Mouse (Mus musculus) ovary, postnatal 14 days (tissue): Measurements from ENCODE around the gene Gm45213.

Experiments used
- DNase-seq: peaks from one replicate; pipeline ENCODE4 v3.0.0; 2022; ENCODE audit warnings: low spot score

The Gm45213 gene

GRCm38 (mm10) chr7:66043552-66044459 is at the start of gene Gm45213:
Gene Gm45213, plus strand, starts transcription at chr7:66043602.
- DNase-seq, result no peak

- DNase-seq, result no peak
Observed at GRCm38 (mm10) chr7:66001035-66001754, 42.2 kb upstream of the Gm45213 start.

GRCm38 (mm10) chr7:66001797-66002196 is 41.6 kb upstream of the Gm45213 start:
- no peak for DNase-seq

- DNase-seq, result no peak
Observed at GRCm38 (mm10) chr7:66003447-66003846, 40.0 kb upstream of the Gm45213 start.

DNA sequence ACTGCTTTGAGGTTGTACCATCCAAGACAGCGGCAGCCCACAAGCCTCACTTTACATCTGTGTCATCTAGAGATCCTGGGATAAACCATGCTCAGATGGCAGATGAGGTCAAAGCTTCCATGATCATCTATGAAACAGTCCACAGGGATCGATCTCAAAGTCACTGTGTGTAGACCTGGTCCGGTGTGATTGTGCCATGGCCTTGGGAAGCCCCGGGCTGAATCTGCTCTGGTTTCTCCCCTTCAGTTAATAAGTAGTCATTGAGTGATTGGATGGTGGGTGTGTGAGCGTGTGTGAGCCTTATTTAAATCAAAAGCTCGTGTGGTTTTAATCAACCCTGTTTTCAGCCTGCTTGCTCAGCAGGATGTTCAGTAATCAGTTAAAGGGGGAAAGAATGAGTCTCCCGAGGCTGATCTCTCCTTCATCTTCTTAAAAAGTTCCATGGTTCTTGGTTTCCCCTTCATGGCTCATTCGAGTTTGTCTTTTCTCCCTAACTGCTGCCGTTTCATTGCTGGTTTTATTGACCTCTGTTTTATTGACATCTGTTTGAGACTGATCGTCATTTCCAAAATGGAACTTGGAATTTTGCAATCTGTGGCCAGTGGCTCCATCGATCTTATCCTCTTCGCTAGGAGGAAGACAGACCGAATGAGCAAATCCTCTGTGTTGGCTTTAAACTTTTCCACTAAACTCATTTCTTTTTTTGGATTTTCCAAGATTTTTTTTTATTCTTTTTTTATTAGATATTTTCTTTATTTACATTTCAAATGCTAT is 39.4 kb upstream of the Gm45213 start:
- DNase-seq, result no peak

DNA sequence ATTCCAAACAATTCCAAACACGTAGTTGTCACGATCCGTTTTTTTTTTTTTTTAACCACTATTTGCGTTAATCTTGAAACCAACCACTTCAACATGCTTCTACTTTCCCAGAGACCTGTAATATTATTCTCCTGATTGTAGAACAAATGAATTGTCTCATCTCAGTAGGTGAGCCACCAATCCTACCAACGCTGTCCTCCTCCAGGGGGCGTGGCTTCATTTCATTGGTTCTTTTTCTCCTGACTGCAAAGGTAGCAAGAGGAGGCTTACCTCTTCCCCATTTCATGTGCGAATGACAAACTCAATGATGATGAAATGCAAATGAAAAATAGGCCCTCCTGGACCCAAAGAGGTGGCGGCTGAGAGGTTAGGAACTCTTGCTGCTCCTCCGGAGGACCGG is 38.3 kb upstream of the Gm45213 start:
- DNase-seq, result no peak

GRCm38 (mm10) chr7:66008161-66008891 is 35.1 kb upstream of the Gm45213 start:
- DNase-seq, result no peak

DNA sequence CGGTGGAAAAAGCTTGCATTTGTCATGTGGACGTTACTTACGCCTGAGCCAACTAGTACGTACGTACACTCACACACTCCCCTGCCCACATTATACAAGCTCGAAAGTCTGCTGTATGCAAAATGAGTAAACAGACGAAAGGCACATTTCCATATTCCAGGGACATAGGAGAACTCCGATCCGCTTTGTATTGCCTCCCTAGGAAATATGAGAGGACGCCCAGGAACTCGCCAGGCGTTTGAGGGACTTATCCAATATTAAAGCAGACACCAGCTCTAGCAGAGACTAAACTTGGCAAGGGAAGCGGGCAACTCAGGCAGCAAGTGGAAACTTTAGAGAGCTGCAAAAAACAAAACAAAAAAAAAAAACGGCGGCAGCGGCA is 34.5 kb upstream of the Gm45213 start:
- DNase-seq, result no peak

GRCm38 (mm10) chr7:66010518-66010917 is 32.9 kb upstream of the Gm45213 start:
- DNase-seq, result no peak

DNA sequence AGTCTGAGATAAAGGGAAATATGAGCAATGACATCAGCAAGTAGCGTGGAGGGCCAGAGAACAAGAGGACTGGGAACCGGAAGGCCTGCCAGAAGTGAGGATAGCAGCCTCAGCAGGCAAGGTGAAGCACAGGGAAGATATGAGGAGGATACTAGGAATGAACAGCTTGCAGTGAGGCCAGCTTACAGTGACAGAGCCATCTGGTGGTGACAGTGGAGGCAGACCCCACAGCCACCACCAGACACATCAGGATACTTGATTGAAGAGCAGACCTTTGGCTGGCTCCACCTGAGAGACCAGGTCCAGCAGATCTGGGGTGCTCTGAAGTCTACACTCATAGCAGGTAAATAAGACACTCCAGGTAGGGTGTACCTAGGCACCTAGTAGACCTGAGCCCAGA is 15.7 kb upstream of the Gm45213 start:
- DNase-seq, result no peak

- DNase-seq, result no peak
Observed at GRCm38 (mm10) chr7:66028766-66029512, 14.5 kb upstream of the Gm45213 start.

DNA sequence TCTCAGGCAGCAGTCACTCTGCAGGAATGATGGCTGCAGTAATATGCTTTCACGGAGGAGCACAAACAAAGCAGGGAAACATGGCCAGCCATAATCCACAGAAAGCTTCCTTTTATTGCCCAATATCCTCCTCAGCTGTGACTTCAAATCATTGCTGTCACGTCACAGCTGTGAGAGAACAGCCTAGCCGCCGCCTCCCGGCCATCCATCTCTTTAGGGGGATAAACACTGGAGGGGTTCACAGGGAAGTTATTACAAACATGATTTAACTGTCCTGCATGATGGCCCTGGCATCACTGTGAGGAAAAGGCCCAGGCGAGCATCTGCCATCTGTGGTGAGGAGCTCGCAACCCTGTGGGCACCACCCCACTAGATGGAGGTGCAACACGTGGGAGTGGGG is 6.6 kb upstream of the Gm45213 start:
- no peak for DNase-seq

DNA sequence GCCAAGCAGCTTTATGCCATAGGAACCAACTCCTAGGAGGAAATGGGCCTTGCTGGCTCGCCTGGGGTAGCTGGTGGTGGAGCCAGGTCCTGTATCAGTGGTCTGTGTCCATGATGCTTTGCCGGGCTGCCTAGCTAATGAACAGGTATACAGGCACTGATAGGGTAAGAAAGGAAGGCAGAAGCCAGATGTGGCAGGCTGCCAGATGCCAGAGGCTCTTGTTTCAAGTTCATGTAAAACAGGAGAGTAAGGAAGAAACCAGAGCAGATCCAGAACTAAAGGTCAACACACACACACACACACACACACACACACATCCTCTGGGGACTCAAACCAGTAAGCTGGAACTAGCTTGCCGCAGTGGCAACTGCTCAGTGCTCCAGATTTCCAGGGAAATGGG is 5.1 kb upstream of the Gm45213 start:
- DNase-seq, result no peak

- DNase-seq, result no peak
Observed at GRCm38 (mm10) chr7:66038730-66039129, 4.7 kb upstream of the Gm45213 start.

DNA sequence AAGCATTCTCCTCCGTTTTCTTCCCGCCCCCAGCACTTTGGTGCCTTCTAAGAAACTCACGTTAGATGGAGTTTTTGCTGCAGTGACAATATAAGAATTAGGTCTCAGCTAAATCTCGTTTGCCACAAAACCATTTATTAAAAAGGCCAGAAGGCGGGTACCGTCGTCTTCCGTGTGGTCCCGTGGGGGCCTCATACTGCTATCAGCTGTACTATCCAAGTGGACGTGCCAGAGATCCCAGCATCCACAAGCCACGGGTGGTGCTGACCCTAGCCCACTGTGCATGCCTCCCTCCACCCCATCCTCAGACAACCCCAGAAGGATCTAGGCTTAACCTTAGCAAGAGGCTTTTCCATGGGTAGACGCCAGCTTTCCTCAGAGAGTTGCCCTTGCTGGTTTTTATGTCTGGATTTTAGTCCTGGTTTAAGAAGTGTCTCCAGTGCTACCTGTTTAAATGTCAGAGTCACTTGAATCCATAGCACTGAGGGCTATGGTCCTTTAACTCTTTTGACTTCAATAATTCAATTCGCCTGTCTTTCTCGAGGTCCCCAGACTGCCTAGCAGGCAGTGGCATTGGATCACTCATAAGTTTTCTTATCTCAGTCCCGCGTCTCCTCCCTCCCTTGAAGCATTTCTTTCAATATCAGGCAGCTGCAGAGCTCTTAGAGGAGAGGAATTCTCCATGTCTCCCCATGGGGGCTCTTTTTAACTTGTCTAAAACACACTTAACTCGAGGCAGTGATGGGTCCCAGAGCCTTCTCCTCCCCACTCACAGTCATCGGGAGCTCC is 3.2 kb upstream of the Gm45213 start:
- no peak for DNase-seq

DNA sequence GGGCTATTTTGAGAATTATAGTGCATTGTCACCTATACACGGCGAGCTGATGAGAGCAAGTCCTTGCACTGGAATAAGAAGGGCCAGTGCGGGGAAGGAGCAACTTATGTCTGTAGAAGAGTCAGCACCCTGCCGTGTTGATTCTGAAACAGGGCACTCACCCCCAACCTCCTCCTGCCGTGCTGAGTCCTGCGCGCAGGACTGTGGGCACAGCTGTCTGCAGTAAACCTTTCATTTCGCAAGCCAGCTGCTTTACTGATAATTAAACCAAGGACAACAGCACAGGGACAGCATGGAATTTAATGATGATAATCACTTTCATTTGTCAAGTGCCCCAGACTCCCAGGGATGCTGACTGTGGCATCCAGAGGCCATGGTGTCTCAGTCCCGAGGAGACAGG is 1.2 kb downstream of the Gm45213 start:
- DNase-seq, result no peak

DNA sequence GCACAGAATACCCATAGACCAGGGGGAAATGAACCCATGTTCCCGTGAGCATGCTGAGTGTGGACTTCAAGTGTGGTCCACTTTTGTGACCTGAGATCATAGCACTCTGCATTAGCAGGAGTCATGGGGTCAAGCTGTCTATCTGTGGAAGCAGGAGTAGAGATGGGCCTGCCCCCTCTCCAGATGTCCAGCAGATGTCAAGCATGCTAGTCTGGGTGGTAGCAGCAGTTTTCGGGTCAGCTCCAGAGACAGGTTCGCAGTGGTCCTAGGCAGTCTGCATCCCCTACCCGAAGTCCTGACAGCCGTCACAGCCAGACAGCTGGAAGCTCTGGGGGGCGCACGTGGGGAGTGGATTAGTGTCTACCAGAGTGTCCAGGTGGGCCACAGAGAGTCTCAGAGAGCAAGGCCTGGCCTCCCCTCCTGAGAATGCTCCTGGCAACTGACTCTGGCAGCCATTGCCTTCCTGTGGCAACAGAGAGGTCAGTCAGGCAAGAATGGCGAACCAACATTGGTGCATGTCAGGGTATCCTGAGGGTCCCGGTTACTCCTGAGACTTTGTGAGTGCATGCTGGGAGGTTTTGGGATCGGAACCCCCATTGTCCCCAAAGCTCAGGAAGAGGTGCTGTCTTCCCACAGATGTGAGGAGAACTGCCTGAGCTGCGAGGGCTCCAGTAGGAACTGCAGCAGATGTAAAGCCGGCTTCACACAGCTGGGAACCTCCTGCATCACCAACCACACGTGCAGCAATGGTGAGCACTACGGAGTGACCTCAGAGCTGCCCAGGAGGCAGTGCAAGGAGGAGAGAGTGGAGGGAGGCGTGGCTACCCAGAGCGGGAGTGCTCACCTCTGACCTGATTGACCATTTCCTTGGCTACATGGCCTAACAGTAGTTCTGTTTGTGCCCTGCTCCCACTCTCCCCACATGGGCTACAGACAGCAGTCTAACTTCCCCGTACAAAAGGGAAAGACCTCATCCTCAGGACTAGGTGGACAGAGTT is 3.8 kb downstream of the Gm45213 start:
- DNase-seq, result no peak

GRCm38 (mm10) chr7:66047975-66048374 is 4.6 kb downstream of the Gm45213 start:
- no peak for DNase-seq
